Mouse (Mus musculus) olfactory bulb, adult 2 months (tissue): Measurements from ENCODE around the gene Minos1. TPM values are rescaled to one million over a fixed set of nuclear protein-coding genes. Genes with fewer than 3 reads are reported as not detected.

Source experiments
- H3K27ac ChIP-seq: fragments of 200-500 bp; 2 replicates; pipeline ENCODE4 v1.5.1; 2012; ENCODE audit warnings: low read depth, low read length; ENCODE audit not compliant: insufficient read depth
- H3K4me1 ChIP-seq: fragments of 200-500 bp; 2 replicates; pipeline ENCODE4 v1.6.1; 2012; ENCODE audit warnings: low read length; ENCODE audit not compliant: control insufficient read depth, insufficient read depth
- H3K4me3 ChIP-seq: fragments of 200-500 bp; 2 replicates; pipeline ENCODE4 v1.5.1; 2012; ENCODE audit warnings: mild to moderate bottlenecking, low read depth, low read length, moderate library complexity; ENCODE audit not compliant: insufficient read depth
- CTCF ChIP-seq: fragments of 200-500 bp; IDR thresholded peaks from 2 replicates; pipeline ENCODE4 v1.5.1; 2012; ENCODE audit warnings: low read depth, mild to moderate bottlenecking, low read length, moderate library complexity; ENCODE audit not compliant: insufficient read depth
- POLR2A ChIP-seq: fragments of 200-500 bp; IDR thresholded peaks from 2 replicates; pipeline ENCODE4 v1.6.1; 2012; ENCODE audit warnings: mild to moderate bottlenecking, low read depth, low read length, moderate library complexity; ENCODE audit not compliant: insufficient read depth
- WGBS: fragments of 180-500 bp; shearing (Covaris S2); methylation state at CpG from one replicate; pipeline ENCODE4 v1.1.7; 2018; 5-methylcytosine and 5-hydroxymethylcytosine counted together
- polyA plus RNA-seq: library from polyadenylated mRNA; stranded (reverse); fragments of >200 nt; gene quantifications from 2 replicates; pipeline ENCODE4 v1.2.4, GENCODE M21; 2012; ENCODE audit warnings: low replicate concordance; ENCODE audit not compliant: missing spikeins, insufficient read depth, insufficient read length

Gene Minos1
- polyA plus RNA-seq, 1 experiment: not detected

DNA sequence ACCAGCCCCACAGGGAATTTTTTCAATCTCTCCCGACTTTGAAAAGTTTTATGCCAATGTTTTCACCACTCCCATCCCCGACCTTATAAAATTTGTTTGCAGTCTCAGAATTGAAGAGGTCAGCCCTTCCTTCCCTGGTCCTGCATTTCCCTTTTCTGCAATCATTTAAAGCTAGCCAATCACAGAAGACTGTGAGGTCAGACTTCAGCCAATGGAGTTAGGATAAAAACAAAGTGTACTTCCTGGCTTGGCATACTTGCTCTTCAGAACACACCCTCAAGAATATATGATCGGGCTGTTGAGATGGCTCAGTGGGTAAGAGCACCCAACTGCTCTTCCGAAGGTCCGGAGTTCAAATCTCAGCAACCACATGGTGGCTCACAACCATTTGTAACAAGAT is 2.2 kb upstream of the Minos1 start:
- H3K4me1 ChIP-seq: peaks cover 12% of the 10 kb centered on the region
- H3K4me3 ChIP-seq: no peak overlapping the region
- no peak for TF ChIP-seq POLR2A
- no peak overlapping the region for H3K27ac ChIP-seq
- 82% methylated on average over 5 of the region's 5 CpGs for WGBS

DNA sequence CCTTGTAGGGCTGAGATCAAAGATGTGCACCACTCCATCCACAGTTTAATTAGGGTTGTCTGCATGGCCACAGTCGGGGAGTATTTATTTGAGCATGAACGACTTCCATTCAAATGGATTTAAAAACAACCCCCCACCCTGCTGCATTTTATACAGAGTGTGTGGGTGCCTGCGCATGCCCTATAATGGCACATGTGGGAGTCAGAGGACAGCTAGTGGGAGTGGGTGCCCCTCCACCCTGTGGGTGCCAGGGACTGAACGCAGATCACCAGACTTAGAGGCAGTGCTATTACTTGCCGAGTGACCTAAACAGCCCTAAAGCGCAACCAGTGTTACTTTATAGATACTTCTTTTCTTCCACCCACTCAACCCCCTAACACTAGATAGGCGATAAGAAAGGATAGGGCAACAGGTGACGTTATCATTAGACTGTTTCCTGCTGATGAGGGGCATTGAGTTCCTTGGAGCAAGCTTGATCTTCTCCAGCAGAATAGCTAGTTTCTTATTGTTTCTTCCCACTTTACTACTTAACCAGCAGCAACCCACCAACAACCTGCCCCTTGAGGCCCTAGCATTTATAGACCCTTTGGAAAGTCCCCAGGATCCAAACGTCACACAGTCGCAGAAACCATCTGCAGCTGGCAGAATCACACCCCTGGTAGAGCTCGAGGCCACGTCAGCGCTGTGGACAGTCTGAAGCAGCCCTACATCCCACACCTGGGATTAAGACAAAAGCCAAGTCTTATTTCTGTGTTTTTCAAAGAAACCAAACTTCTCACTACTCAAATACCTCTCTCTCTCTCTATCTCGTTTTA is 1.2 kb upstream of the Minos1 start:
- H3K27ac ChIP-seq: peak overlapping the region; percentile 71
- TF ChIP-seq POLR2A: no peak
- no peak for TF ChIP-seq CTCF
- H3K4me3 ChIP-seq: peak overlapping the region; percentile 8
- H3K4me1 ChIP-seq: peaks cover 12% of the 10 kb centered on the region
- WGBS: 58% methylated on average over 14 of the region's 14 CpGs

DNA sequence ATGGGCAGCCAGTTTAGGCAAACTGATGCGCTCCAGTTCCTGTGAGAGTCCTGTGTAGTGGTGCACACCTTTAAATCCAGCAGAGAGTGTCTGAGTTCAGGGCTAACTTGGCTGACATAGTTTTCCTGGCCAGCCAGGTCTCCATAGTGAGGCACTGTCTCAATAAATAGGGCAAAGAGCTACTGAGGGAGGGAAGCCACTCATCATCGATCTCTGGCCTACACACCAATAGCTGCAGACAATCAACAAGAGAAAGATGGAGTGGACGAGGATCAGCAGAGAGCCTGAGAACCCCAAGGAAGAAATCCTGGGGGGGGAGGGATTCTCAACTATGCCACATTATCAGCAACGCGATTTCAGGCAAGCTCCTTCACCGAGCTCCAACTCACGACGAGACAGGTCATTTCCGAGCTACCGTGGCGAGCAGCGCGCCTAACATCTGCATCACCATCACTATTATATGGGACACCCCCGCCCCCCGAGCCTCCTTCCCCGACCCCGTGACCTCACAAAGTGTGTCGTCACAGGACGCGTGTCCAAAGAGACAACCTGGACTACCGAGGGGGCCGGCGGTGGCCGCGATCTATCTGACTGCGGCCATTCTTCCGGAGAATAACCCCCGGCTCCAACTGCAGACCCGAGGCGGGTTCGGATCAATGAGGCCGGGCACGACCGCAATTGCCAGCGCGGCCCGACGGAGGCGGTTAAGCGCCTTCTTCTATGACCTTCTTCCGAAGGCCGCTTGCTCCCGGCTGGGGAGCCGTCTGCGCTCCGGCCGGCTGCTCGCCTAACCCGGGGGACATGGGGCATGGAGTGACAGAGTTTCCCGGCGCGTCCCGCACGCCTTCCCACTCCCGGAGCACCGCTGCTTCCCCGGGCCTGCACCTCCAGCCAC is 860 bp downstream of the Minos1 start:
- peak overlapping the region; percentile 55 for H3K27ac ChIP-seq
- TF ChIP-seq CTCF: 0 out of 2 replicates have a peak, but pooled peaks have one; percentile 6
- no peak for TF ChIP-seq POLR2A
- H3K4me3 ChIP-seq: peak overlapping the region; percentile 77
- H3K4me1 ChIP-seq: peaks cover 12% of the 10 kb centered on the region
- WGBS: 2% methylated on average over 57 of the region's 57 CpGs

DNA sequence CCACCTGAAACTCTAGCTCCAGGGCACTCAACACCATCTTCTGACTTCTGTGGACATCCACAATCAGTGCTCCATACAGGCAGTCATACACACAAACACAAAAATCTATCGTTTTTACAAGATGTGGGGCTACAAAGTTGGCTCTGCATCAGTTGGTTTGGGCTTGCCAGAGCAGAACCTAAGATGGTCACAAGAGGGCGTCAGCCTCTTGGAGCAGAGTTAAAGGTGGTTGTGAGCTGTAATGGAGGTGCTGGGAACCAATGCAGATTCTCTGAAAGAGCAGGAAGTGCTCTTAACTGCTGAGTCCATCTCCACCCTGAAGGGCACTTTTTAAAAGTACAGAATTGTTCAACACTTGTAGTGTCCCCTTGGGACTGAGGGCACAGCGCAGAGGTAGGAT is 4.4 kb downstream of the Minos1 start:
- WGBS: 90% methylated on average over 3 of the region's 3 CpGs

DNA sequence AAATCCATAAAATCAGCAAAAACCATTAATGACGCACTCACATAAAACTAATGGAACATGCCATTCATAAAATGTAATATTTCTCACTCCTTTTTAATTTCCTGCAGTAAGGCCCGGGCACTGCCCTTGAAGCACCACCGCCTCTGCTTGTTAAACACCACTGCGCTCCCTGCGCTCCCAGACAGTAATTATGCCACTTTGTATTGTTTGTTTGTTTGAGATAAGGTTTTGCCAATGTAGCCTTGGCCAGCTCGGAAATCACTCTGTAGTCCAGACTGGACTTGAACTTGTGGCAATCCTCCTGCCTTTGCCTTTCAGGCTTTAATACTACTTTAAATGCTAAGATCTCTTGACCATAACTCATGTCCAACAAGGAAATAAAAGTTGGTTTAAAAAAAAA is 6.0 kb downstream of the Minos1 start:
- H3K4me3 ChIP-seq: no peak overlapping the region
- WGBS: 82% methylated on average over 6 of the region's 6 CpGs
- peaks cover 6% of the 10 kb centered on the region for H3K4me1 ChIP-seq
- TF ChIP-seq POLR2A: no peak
- TF ChIP-seq CTCF: no peak
- H3K27ac ChIP-seq: no peak overlapping the region

More for the DNA sequence above, 4.4 kb downstream of the Minos1 start:
- TF ChIP-seq POLR2A (no peak), CTCF (no peak)
- Histone ChIP-seq H3K27ac (no peak overlapping the region), H3K4me1 (peaks cover 7% of the 10 kb centered on the region), H3K4me3 (no peak overlapping the region)

DNA sequence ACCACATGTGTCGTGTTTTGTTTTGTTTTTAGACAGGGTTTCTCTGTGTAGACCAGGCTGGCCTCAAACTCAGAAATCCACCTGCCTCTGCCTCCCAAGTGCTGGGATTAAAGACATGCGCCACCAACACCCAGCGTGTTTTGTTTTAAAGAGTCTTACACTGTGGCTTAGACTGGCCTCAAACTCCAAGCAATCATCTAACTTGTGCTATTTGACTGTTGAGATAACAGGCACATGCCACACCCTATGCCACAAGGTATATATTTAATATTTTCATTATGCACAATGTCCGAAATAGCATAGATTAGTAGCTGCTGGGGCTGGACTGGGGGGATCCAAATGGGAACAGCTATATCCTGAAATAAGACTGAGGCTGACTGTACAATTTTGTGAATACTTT is 8.4 kb downstream of the Minos1 start:
- Histone ChIP-seq H3K27ac (no peak overlapping the region), H3K4me3 (no peak overlapping the region), H3K4me1 (no peaks in the 10 kb centered on the region)
- TF ChIP-seq CTCF: no peak
- TF ChIP-seq POLR2A: no peak
- 97% methylated on average over 4 of the region's 4 CpGs for WGBS

DNA sequence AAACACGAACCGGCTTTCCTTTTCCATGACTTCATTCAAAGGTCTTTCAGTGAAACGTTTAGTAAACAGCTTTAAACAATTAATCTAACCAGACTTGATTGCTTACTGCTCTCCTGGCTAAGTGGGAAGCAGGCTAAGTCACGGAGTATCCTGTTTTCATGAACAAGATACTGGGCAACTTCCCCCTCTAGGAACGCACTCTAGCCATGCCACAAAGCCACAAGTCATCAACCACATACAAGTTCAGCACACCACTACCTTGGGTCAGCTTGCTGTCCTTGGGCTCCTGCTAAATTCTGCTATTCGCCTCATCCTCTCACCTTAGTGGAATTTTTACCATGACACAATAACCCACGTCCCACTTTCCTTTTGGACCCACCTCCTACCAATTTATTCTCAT is 9.9 kb downstream of the Minos1 start:
- TF ChIP-seq CTCF: no peak
- TF ChIP-seq POLR2A: no peak

DNA sequence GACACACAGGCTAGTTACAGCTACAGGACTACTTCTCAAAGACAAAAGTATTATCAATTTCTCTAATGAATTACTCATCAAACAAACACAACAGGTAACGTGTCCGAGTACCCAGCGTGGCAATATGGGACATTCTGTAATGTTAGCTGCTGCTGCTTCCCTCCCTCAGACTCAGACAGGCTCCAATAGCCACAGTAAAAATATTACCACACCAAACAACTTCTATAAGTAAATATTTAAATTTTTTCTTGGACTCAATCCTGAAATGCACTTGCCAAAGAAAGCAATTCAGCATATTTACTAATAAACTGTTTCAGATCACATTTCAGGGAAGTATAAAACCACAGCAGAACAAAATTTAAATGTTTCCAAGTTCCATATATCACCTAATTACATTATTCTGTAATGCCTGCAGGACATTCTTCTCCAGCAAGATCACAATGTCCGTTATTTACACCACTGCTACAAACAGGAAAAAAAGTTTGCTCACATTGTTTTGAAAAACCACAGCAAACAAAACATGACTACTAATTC is 10.6 kb downstream of the Minos1 start:
- H3K27ac ChIP-seq: no peak overlapping the region
- H3K4me1 ChIP-seq: peaks cover 2% of the 10 kb centered on the region; the same call in 1 of the 2 replicates
- WGBS: 83% methylated on average over 4 of the region's 4 CpGs
- no peak for TF ChIP-seq POLR2A
- no peak for TF ChIP-seq CTCF
- H3K4me3 ChIP-seq: no peak overlapping the region

More for the DNA sequence above, 9.9 kb downstream of the Minos1 start:
- no peak overlapping the region for H3K4me3 ChIP-seq
- no peak overlapping the region for H3K27ac ChIP-seq
- H3K4me1 ChIP-seq: peaks cover 2% of the 10 kb centered on the region; the same call in 1 of the 2 replicates
- 62% methylated on average over 7 of the region's 7 CpGs for WGBS
